ENCODE assay signal across 21 mouse cellular contexts in the genomic region with DNA sequence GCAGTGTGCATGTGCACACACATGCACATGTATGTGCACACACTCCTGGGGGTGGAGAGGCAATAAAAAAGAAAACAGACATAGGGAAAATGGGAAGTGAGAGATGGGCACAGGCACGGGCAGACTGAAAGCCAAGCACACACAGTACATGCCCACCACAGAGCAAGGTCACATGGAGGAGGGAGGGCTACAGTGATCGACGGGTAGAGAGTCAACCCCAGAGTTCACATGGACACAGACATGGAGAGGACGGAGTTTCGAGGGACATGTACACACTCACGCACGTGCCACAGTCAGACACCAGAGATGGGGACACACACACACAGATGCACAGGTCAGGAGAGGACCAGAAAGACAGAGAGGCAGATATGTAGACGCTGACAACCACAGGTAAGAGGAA. TPM values are rescaled to one million over a fixed set of nuclear protein-coding genes. Genes with fewer than 3 reads are reported as not detected.
DNase-seq lines count a peak whose midpoint lies in the region; ATAC-seq and TF ChIP-seq lines count a peak whose summit lies in the region.
"Had no signal": no experiment of that assay in that cellular context is flagged by ENCODE, and none has a peak within 500 bp of the region (broad histone marks: within the 10 kb centered on the region; RNA-seq: fewer than 3 reads in every experiment).

No protein-coding gene starts in this region.

- no peak for TF ChIP-seq CTCF in layer of hippocampus, adult 2 months (conservative IDR thresholded peaks at IDR 0.05)
- no peak for TF ChIP-seq CTCF in CH12.LX (conservative IDR thresholded peaks at IDR 0.05 in 1 of 2, IDR thresholded peaks at IDR 0.05 in 1 of 2; ENCODE audit: low read depth in 2 of 2, low read length in 2 of 2)

- DNase-seq in layer of hippocampus, adult 2 months (ENCODE audit: low spot score in 2 of 2), result no peak
- no peak for DNase-seq in layer of hippocampus, adult 11-12 months (ENCODE audit: low spot score)
- no peak for DNase-seq in CH12.LX (ENCODE audit: extremely low read depth)
- no peak for DNase-seq in heart, adult 11 months
- no peak for DNase-seq in lung, adult 18-20 months
- DNase-seq: adrenal gland, postnatal 36 days; cerebellum, adult 8-10 months; heart, postnatal 14 days; kidney, postnatal 36 days; lung, embryonic 14.5 days; midbrain, embryonic 14.5 days; thymus, adult 18-20 months; thymus, postnatal 4 days had no signal

- H3K27me3 ChIP-seq in CH12.LX (replicated peaks), result no peaks in the 10 kb centered on the region
- H3K27me3 ChIP-seq in myocyte (ENCODE audit: control insufficient read depth, insufficient read depth, insufficient read length), result no peaks in the 10 kb centered on the region
- H3K27me3 ChIP-seq: forebrain, embryonic 13.5 days; heart, embryonic 12.5 days; hindbrain, embryonic 13.5 days; stomach, embryonic 15.5 days had no signal

- H3K36me3 ChIP-seq in CH12.LX (replicated peaks in 1 of 2; ENCODE audit: control insufficient read depth in 1 of 2, insufficient read depth in 1 of 2, low read length in 1 of 2), result peaks cover 25 to 45% of the 10 kb centered on the region in 2 experiments
- H3K36me3 ChIP-seq in myocyte (ENCODE audit: control insufficient read depth, insufficient read depth), result peaks cover 26% of the 10 kb centered on the region

- H3K9ac ChIP-seq in CH12.LX (ENCODE audit: insufficient read depth, low read depth), result peak overlapping the region; percentile 37; the same call in 1 of the 2 replicates
- H3K9ac ChIP-seq: forebrain, embryonic 13.5 days; heart, embryonic 12.5 days; hindbrain, embryonic 13.5 days; lung, embryonic 14.5 days; stomach, embryonic 15.5 days had no signal

- H3K4me2 ChIP-seq in CH12.LX (ENCODE audit: insufficient read depth, low read depth, poor library complexity, severe bottlenecking) (peak overlapping the region; percentile 53), myocyte (ENCODE audit: low read depth) (no peak overlapping the region)
- H3K4me2 ChIP-seq: forebrain, embryonic 13.5 days; heart, embryonic 12.5 days; hindbrain, embryonic 13.5 days; lung, embryonic 14.5 days; stomach, embryonic 15.5 days had no signal

- H3K4me1 ChIP-seq in CH12.LX (ENCODE audit: control insufficient read depth in 1 of 2, insufficient read depth in 2 of 2), result peaks cover 18 to 38% of the 10 kb centered on the region in 2 experiments
- H3K4me1 ChIP-seq: forebrain, embryonic 13.5 days; stomach, embryonic 15.5 days had no signal

- in situ Hi-C loops in CH12.LX (cut with MboI; ENCODE audit: low pct_ligation_motif_present, low pct_unique_long_range_greater_than_20kb, low sequenced_read_pairs), result loop anchor here (5.0 to 25.0 kb wide), 3 partner anchors 33 to 253 kb away; a partner anchor contains a TSS

- TF ChIP-seq EP300 in CH12.LX (IDR thresholded peaks at IDR 0.05; ENCODE audit: low read length), result no peak

- TF ChIP-seq POLR2A in CH12.LX (IDR thresholded peaks at IDR 0.05; ENCODE audit: low read depth, low read length) (no peak), myocyte (IDR thresholded peaks at IDR 0.05; ENCODE audit: insufficient read length, low read depth) (no peak)

- dilution Hi-C loops in CH12.LX (cut with MboI; ENCODE audit: extremely low pct_ligation_motif_present, extremely low pct_unique_long_range_greater_than_20kb, low sequenced_read_pairs), result no loop called here

- H3K4me3 ChIP-seq in layer of hippocampus, adult 2 months, result no peak overlapping the region
- H3K4me3 ChIP-seq in CH12.LX (replicated peaks in 1 of 3; ENCODE audit: low read depth in 2 of 3, low read length in 2 of 3, poor library complexity in 1 of 3) (peak overlapping the region; percentile 63 to 78 (median 73)), myocyte (no peak overlapping the region)
- H3K4me3 ChIP-seq: forebrain, embryonic 13.5 days; heart, embryonic 12.5 days; hindbrain, embryonic 13.5 days; stomach, embryonic 15.5 days had no signal

- peak overlapping the region; percentile 44 for H3K27ac ChIP-seq in layer of hippocampus, adult 2 months
- H3K27ac ChIP-seq in CH12.LX (ENCODE audit: insufficient read depth, low read depth), result peak overlapping the region; percentile 98
- H3K27ac ChIP-seq: forebrain, embryonic 13.5 days; hindbrain, embryonic 13.5 days; stomach, embryonic 15.5 days had no signal

- peaks cover 32% of the 10 kb centered on the region for H3K79me2 ChIP-seq in CH12.LX (replicated peaks; ENCODE audit: control insufficient read depth, extremely low read depth, insufficient read depth, poor library complexity, severe bottlenecking)
- no peaks in the 10 kb centered on the region for H3K79me2 ChIP-seq in myocyte (ENCODE audit: control insufficient read depth, insufficient read depth)

- ATAC-seq in common myeloid progenitor, adult 5-6 weeks (replicated peaks; ENCODE audit: low read depth, poor library complexity, severe bottlenecking), result peak; percentile 30
- ATAC-seq: forebrain, embryonic 13.5 days had no signal

- H3ac ChIP-seq in myocyte (ENCODE audit: control insufficient read depth, insufficient read length), result no peak overlapping the region

- no peaks in the 10 kb centered on the region for H3K9me3 ChIP-seq in CH12.LX (replicated peaks; ENCODE audit: low read length)
- H3K9me3 ChIP-seq: forebrain, embryonic 13.5 days; heart, embryonic 12.5 days; hindbrain, embryonic 13.5 days; stomach, embryonic 15.5 days had no signal

- no peak for TF ChIP-seq RAD21 in CH12.LX (IDR thresholded peaks at IDR 0.05; ENCODE audit: low read depth, low read length)

TF ChIP-seq in CH12.LX, 34 proteins besides CTCF, POLR2A, EP300 and RAD21 (continues in another document):
- TF ChIP-seq ETS1 (conservative IDR thresholded peaks at IDR 0.05; ENCODE audit: low read depth, low read length) (peak; percentile 20), USF1 (IDR thresholded peaks at IDR 0.05; ENCODE audit: low read depth, low read length) (peak; percentile 39), CHD1 (IDR thresholded peaks at IDR 0.05; ENCODE audit: low read depth, low read length) (no peak), MXI1 (IDR thresholded peaks at IDR 0.05; ENCODE audit: low read depth, low read length) (peak; percentile 65), RCOR1 (conservative IDR thresholded peaks at IDR 0.05; ENCODE audit: low read depth, low read length) (peak; percentile 53; the same call in 1 of the 2 replicates), MAZ (IDR thresholded peaks at IDR 0.05; ENCODE audit: low read depth, low read length) (no peak), NELFE (IDR thresholded peaks at IDR 0.05; ENCODE audit: low read depth, low read length) (peak; percentile 0; the same call in 1 of the 2 replicates), MYC (IDR thresholded peaks at IDR 0.05; ENCODE audit: low read depth, low read length) (peak; percentile 85), MAX (IDR thresholded peaks at IDR 0.05; ENCODE audit: low read length) (peak; percentile 59; the same call in 1 of the 2 replicates), BHLHE40 (IDR thresholded peaks at IDR 0.05; ENCODE audit: low read depth, low read length) (peak; percentile 87), IRF4 (IDR thresholded peaks at IDR 0.05; ENCODE audit: low read depth, low read length) (peak; percentile 67), NRF1 (IDR thresholded peaks at IDR 0.05; ENCODE audit: low read depth, low read length) (no peak)

TF ChIP-seq in myocyte, 11 proteins besides CTCF, POLR2A, EP300 and RAD21:
- no peak for TF ChIP-seq MYOD1 (IDR thresholded peaks at IDR 0.05; ENCODE audit: control insufficient read depth in 1 of 3, insufficient read length in 2 of 3, low read depth in 2 of 3)
- TF ChIP-seq CEBPB (IDR thresholded peaks at IDR 0.05; ENCODE audit: insufficient read depth, poor library complexity, severe bottlenecking), result no peak
- TF ChIP-seq MAX (IDR thresholded peaks at IDR 0.05; ENCODE audit: low read depth), result no peak
- no peak for TF ChIP-seq TCF3 (IDR thresholded peaks at IDR 0.05; ENCODE audit: insufficient read length, low read depth)
- TF ChIP-seq POLR2AphosphoS2 (IDR thresholded peaks at IDR 0.05; ENCODE audit: insufficient read length, low read depth), result peak; percentile 62

RNA-seq across cellular contexts. Expression of a gene that starts 0.6 kb away (rescaled TPM):
- 1 to 10 TPM; 2.2 to 3.0 TPM for total RNA-seq in layer of hippocampus, adult 2 months (2021)
- total RNA-seq in CH12.LX (2012; rRNA removed) (89.7 and 100 TPM in 2 replicates), CH12.LX (2014; rRNA removed) (121 and 130 TPM in 2 replicates)
- polyA plus RNA-seq in CH12.LX (2012; ENCODE audit: insufficient read length, low read depth) (108 and 112 TPM in 2 replicates), myocyte (2012; fragmentation: generic; extraction: Trizol) (0.59 TPM)
- 50.2 and 65.4 TPM in 2 replicates for total RNA-seq in common myeloid progenitor, adult 5-6 weeks (2017)

RNA-seq across cellular contexts. Expression of a gene that starts 23.9 kb away (rescaled TPM):
- 100 to 1,000 TPM; 298 to 323 TPM for total RNA-seq in layer of hippocampus, adult 2 months (2021)
- total RNA-seq in CH12.LX (2012; rRNA removed) (408 and 445 TPM in 2 replicates), CH12.LX (2014; rRNA removed) (432 and 470 TPM in 2 replicates)
- polyA plus RNA-seq in CH12.LX (2012; ENCODE audit: insufficient read length, low read depth) (391 and 417 TPM in 2 replicates), myocyte (2012; fragmentation: generic; extraction: Trizol) (293 TPM)
- total RNA-seq in common myeloid progenitor, adult 5-6 weeks (2017), result 214 and 235 TPM in 2 replicates

RNA-seq across cellular contexts. Expression of a gene that starts 34.2 kb away (rescaled TPM):
- 10 to 100 TPM; 48.1 to 55.6 TPM for total RNA-seq in layer of hippocampus, adult 2 months (2021)
- total RNA-seq in CH12.LX (2012; rRNA removed) (223 and 237 TPM in 2 replicates), CH12.LX (2014; rRNA removed) (219 and 222 TPM in 2 replicates)
- polyA plus RNA-seq in CH12.LX (2012; ENCODE audit: insufficient read length, low read depth) (267 and 283 TPM in 2 replicates), myocyte (2012; fragmentation: generic; extraction: Trizol) (69.3 TPM)
- total RNA-seq in common myeloid progenitor, adult 5-6 weeks (2017), result 159 and 183 TPM in 2 replicates

RNA-seq across cellular contexts. Expression of a gene that starts 55.4 kb away (rescaled TPM):
- total RNA-seq in layer of hippocampus, adult 2 months (2021), result 1 to 10 TPM; 5.4 to 6.8 TPM
- total RNA-seq in CH12.LX (2012; rRNA removed), result 0.08 and 0.13 TPM in 2 replicates
- total RNA-seq in CH12.LX (2014; rRNA removed), result 0.13 TPM in 1 of 2 replicates, not detected in the other
- 2.3 and 4.0 TPM in 2 replicates for polyA plus RNA-seq in CH12.LX (2012; ENCODE audit: insufficient read length, low read depth)
- total RNA-seq in common myeloid progenitor, adult 5-6 weeks (2017), result not detected in 2 replicates
- polyA plus RNA-seq in myocyte (2012; fragmentation: generic; extraction: Trizol), result 0.19 TPM
- total RNA-seq: adrenal gland, postnatal 36 days; heart, postnatal 14 days; liver, adult 2 months had no signal
- polyA plus RNA-seq: embryonic facial prominence, embryonic 11.5 days; heart, embryonic 12.5 days; liver, adult 2 months; lung, embryonic 14.5 days had no signal

Comparison
In these comparisons a context has a peak if more than half of its experiments do, and no peak if none do; other contexts are left out.
1. H3K4me3 ChIP-seq: peak in CH12.LX (3 of 3); none in layer of hippocampus, adult 2 months (single experiment) and myocyte (single experiment).
2. RNA of a gene that starts 0.6 kb away (total RNA-seq): 89.7 to 130 TPM in CH12.LX and 50.2 to 65.4 TPM in common myeloid progenitor, adult 5-6 weeks; 2.2 to 3.0 TPM in layer of hippocampus, adult 2 months; every median in the first group is over 10 times any median in the second.